20 mouse cellular contexts compared by ENCODE assay signal in the genomic region with DNA sequence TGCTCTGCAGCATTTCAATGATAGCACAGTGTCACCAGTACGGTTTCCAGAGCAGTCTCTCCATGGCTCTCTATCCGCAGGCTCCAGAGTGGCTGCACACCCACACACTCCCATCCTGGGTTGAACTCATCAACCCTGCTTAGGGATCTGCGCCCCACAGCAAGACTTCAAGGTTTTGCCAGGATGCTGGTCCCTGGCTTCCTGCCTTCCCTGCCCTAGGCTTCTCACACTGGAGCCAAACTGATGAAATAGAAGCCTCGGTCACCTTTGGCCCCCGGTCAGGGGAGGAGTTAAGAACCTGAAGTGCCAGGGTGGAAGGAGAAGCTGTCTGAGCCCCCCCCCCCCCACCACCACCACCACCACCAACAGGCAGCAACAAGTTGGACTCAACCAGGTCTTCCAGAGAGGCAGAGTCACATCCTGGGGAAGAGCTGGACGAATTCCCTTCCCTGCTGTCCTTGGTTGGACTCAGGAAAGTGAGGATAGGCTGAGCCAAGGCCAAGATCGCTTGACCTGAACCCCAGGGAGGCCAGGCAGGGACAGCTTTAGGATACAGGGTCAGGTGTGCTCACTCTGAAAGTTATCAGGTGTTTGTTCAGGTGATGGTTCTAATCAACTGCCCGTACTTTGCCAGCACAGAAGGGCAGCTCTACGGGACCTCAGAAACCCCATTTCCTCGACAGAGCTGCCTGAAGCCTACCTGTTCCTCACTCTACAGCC. TPM values are rescaled to one million over a fixed set of nuclear protein-coding genes. Genes with fewer than 3 reads are reported as not detected.
DNase-seq lines count a peak whose midpoint lies in the region; ATAC-seq and TF ChIP-seq lines count a peak whose summit lies in the region.
"Had no signal": no experiment of that assay in that cellular context is flagged by ENCODE, and none has a peak within 500 bp of the region (broad histone marks: within the 10 kb centered on the region; RNA-seq: fewer than 3 reads in every experiment).

No protein-coding gene starts in this region.

- H3K27me3 ChIP-seq in kidney, adult 2 months (replicated peaks; ENCODE audit: control insufficient read depth, insufficient read depth, low read length) = no peaks in the 10 kb centered on the region
- H3K27me3 ChIP-seq in kidney, embryonic 15.5 days = peaks cover 12% of the 10 kb centered on the region
- H3K27me3 ChIP-seq in liver, adult 2 months (ENCODE audit: control insufficient read depth, insufficient read depth, low read length) = no peaks in the 10 kb centered on the region
- H3K27me3 ChIP-seq in liver, embryonic 12.5 days (replicated peaks) = peaks cover 28% of the 10 kb centered on the region
- H3K27me3 ChIP-seq in stomach, embryonic 16.5 days (ENCODE audit: control insufficient read depth, insufficient read depth, low read length) = peaks cover 9% of the 10 kb centered on the region

- no peak overlapping the region for H3K9ac ChIP-seq in kidney, embryonic 15.5 days
- peak overlapping the region; percentile 63 for H3K9ac ChIP-seq in liver, adult 2 months (ENCODE audit: low read depth, low read length)
- H3K9ac ChIP-seq in liver, embryonic 12.5 days = no peak overlapping the region
- peak overlapping the region; percentile 38; the same call in 1 of the 2 replicates for H3K9ac ChIP-seq in stomach, embryonic 16.5 days (ENCODE audit: low read length)
- H3K9ac ChIP-seq: forebrain, embryonic 13.5 days; forebrain, postnatal 0 days; heart, embryonic 15.5 days had no signal

- 64% methylated on average over 10 of the region's 10 CpGs for WGBS in kidney, adult 2 months
- WGBS in kidney, embryonic 15.5 days = 80% methylated on average over 10 of the region's 10 CpGs
- WGBS in liver, adult 2 months = 15% methylated on average over 10 of the region's 10 CpGs
- WGBS in liver, embryonic 12.5 days (ENCODE audit: insufficient replicate concordance) = 57% methylated on average over 10 of the region's 10 CpGs
- WGBS in stomach, embryonic 16.5 days = 67% methylated on average over 10 of the region's 10 CpGs

- H3K36me3 ChIP-seq in kidney, adult 2 months (ENCODE audit: control insufficient read depth, insufficient read depth, low read length) = no peaks in the 10 kb centered on the region
- no peaks in the 10 kb centered on the region for H3K36me3 ChIP-seq in kidney, embryonic 15.5 days
- peaks cover 4% of the 10 kb centered on the region; the same call in 1 of the 2 replicates for H3K36me3 ChIP-seq in liver, adult 2 months (ENCODE audit: control insufficient read depth, insufficient read depth, low read length)
- H3K36me3 ChIP-seq in liver, embryonic 12.5 days = no peaks in the 10 kb centered on the region
- H3K36me3 ChIP-seq in stomach, embryonic 16.5 days (ENCODE audit: control insufficient read depth, insufficient read depth, low read length) = no peaks in the 10 kb centered on the region
- H3K36me3 ChIP-seq: embryonic facial prominence, embryonic 10.5 days; heart, embryonic 15.5 days; hindbrain, embryonic 10.5 days had no signal

- H3K4me3 ChIP-seq in kidney, adult 2 months (ENCODE audit: insufficient read depth, low read depth, low read length) = no peak overlapping the region
- H3K4me3 ChIP-seq in kidney, embryonic 15.5 days (replicated peaks) = no peak overlapping the region
- H3K4me3 ChIP-seq in liver, adult 2 months (ENCODE audit: insufficient read depth, low read depth, low read length) = peak overlapping the region; percentile 70
- H3K4me3 ChIP-seq in liver, embryonic 12.5 days = no peak overlapping the region
- no peak overlapping the region for H3K4me3 ChIP-seq in stomach, embryonic 16.5 days (replicated peaks; ENCODE audit: low read length)
- H3K4me3 ChIP-seq: embryonic facial prominence, embryonic 10.5 days; forebrain, embryonic 13.5 days; heart, adult 2 months; heart, embryonic 15.5 days; hindbrain, embryonic 10.5 days had no signal

- H3K9me3 ChIP-seq in kidney, embryonic 15.5 days (replicated peaks) = no peaks in the 10 kb centered on the region
- H3K9me3 ChIP-seq in liver, embryonic 12.5 days (replicated peaks) = no peaks in the 10 kb centered on the region
- 0 out of 2 replicates have a peak, but pooled peaks cover 3% of the 10 kb centered on the region for H3K9me3 ChIP-seq in stomach, embryonic 16.5 days (replicated peaks; ENCODE audit: control insufficient read depth, low read length)
- H3K9me3 ChIP-seq: forebrain, embryonic 13.5 days; heart, embryonic 15.5 days had no signal

- TF ChIP-seq CTCF in kidney, adult 2 months (conservative IDR thresholded peaks at IDR 0.05; ENCODE audit: insufficient read depth, insufficient read length, low read depth, low read length) = no peak
- no peak for TF ChIP-seq CTCF in liver, adult 2 months (IDR thresholded peaks at IDR 0.05; ENCODE audit: low read depth, low read length)

- H3K79me2 ChIP-seq in liver, adult 2 months (ENCODE audit: control insufficient read depth, insufficient read depth, low read length) = peaks cover 23% of the 10 kb centered on the region

- H3K4me1 ChIP-seq in kidney, adult 2 months (ENCODE audit: control insufficient read depth, insufficient read depth, low read length) = peaks cover 13% of the 10 kb centered on the region; the same call in 1 of the 2 replicates
- peaks cover 4% of the 10 kb centered on the region for H3K4me1 ChIP-seq in kidney, embryonic 15.5 days
- peaks cover 37% of the 10 kb centered on the region for H3K4me1 ChIP-seq in liver, adult 2 months (ENCODE audit: control insufficient read depth, insufficient read depth, low read length)
- peaks cover 2% of the 10 kb centered on the region; the same call in 1 of the 2 replicates for H3K4me1 ChIP-seq in liver, embryonic 12.5 days
- H3K4me1 ChIP-seq in stomach, embryonic 16.5 days (ENCODE audit: control insufficient read depth, insufficient read depth, low read length) = peaks cover 2% of the 10 kb centered on the region; the same call in 1 of the 2 replicates

- no peak overlapping the region for H3K27ac ChIP-seq in kidney, adult 2 months (ENCODE audit: insufficient read depth, low read depth, low read length)
- no peak overlapping the region for H3K27ac ChIP-seq in kidney, embryonic 15.5 days
- peak overlapping the region; percentile 96 for H3K27ac ChIP-seq in liver, adult 2 months (replicated peaks; ENCODE audit: insufficient read depth, low read depth, low read length)
- H3K27ac ChIP-seq in liver, embryonic 12.5 days = no peak overlapping the region
- H3K27ac ChIP-seq in stomach, embryonic 16.5 days (ENCODE audit: low read length) = no peak overlapping the region
- H3K27ac ChIP-seq: embryonic facial prominence, embryonic 10.5 days; forebrain, embryonic 13.5 days; heart, adult 2 months; heart, embryonic 15.5 days; hindbrain, embryonic 10.5 days had no signal

- no peak for TF ChIP-seq POLR2A in kidney, adult 2 months (IDR thresholded peaks at IDR 0.05; ENCODE audit: low read depth, low read length)
- TF ChIP-seq POLR2A in liver, adult 2 months (IDR thresholded peaks at IDR 0.05; ENCODE audit: extremely low read depth, insufficient read depth, low read length) = no peak

- no peak overlapping the region for H3K4me2 ChIP-seq in kidney, embryonic 15.5 days
- H3K4me2 ChIP-seq in liver, embryonic 12.5 days = no peak overlapping the region
- H3K4me2 ChIP-seq in stomach, embryonic 16.5 days (ENCODE audit: low read depth, low read length) = no peak overlapping the region
- H3K4me2 ChIP-seq: forebrain, embryonic 13.5 days; heart, embryonic 11.5 days; heart, embryonic 15.5 days had no signal

- DNase-seq in kidney, adult 2 months = peak; percentile 61
- peak; percentile 92 for DNase-seq in liver, adult 2 months (ENCODE audit: extremely low read depth, low read depth, low spot score)
- DNase-seq in Muller cell, postnatal 12 days (ENCODE audit: inconsistent ontology term) = peak; percentile 15
- DNase-seq: adrenal gland, adult 2 months; adrenal gland, postnatal 25 days; cerebellum, adult 2 months; forebrain, postnatal 0 days; gastrocnemius, postnatal 14 days; heart, adult 2 months; heart, postnatal 14 days had no signal

- ATAC-seq in kidney, embryonic 15.5 days (replicated peaks; ENCODE audit: low FRiP score) = no peak
- ATAC-seq in liver, embryonic 12.5 days = no peak
- 0 out of 2 replicates have a peak, but pooled peaks have one; percentile 24 for ATAC-seq in stomach, embryonic 16.5 days (ENCODE audit: insufficient read depth, low FRiP score)
- ATAC-seq: forebrain, embryonic 13.5 days; forebrain, postnatal 0 days had no signal

RNA-seq across cellular contexts. Expression of gene Cbs, which starts 5.8 kb away (rescaled TPM):
- 140 and 154 TPM in 2 replicates for polyA plus RNA-seq in kidney, adult 2 months (2012; rRNA removed)
- polyA plus RNA-seq in kidney, embryonic 15.5 days (2015; fragmentation: Nextera tagmentation; extraction: Ambion mirVana) = 3.1 and 3.2 TPM in 2 replicates
- total RNA-seq in liver, adult 2 months (2014; rRNA removed) = 236 and 490 TPM in 2 replicates
- 782 and 968 TPM in 2 replicates for polyA plus RNA-seq in liver, adult 2 months (2012; rRNA removed)
- polyA plus RNA-seq in liver, embryonic 12.5 days (2016; fragmentation: Nextera tagmentation; extraction: Ambion mirVana) = 6.3 TPM in 2 replicates
- 25.0 and 25.6 TPM in 2 replicates for polyA plus RNA-seq in stomach, embryonic 16.5 days (2015; fragmentation: Nextera tagmentation; extraction: Ambion mirVana)

RNA-seq across cellular contexts. Expression of gene U2af1, which starts 27.5 kb away (rescaled TPM):
- 45.0 and 61.3 TPM in 2 replicates for polyA plus RNA-seq in kidney, adult 2 months (2012; rRNA removed)
- polyA plus RNA-seq in kidney, embryonic 15.5 days (2015; fragmentation: Nextera tagmentation; extraction: Ambion mirVana) = 335 and 336 TPM in 2 replicates
- total RNA-seq in liver, adult 2 months (2014; rRNA removed) = 53.5 and 57.1 TPM in 2 replicates
- polyA plus RNA-seq in liver, adult 2 months (2012; rRNA removed) = 40.4 and 42.7 TPM in 2 replicates
- 258 and 270 TPM in 2 replicates for polyA plus RNA-seq in liver, embryonic 12.5 days (2016; fragmentation: Nextera tagmentation; extraction: Ambion mirVana)
- polyA plus RNA-seq in stomach, embryonic 16.5 days (2015; fragmentation: Nextera tagmentation; extraction: Ambion mirVana) = 236 and 261 TPM in 2 replicates

RNA-seq across cellular contexts. Expression of gene Cryaa, which starts 46.4 kb away (rescaled TPM):
- polyA plus RNA-seq in kidney, adult 2 months (2012; rRNA removed) = 0.86 and 0.99 TPM in 2 replicates
- 0.38 TPM in 1 of 2 replicates, not detected in the other for polyA plus RNA-seq in kidney, embryonic 15.5 days (2015; fragmentation: Nextera tagmentation; extraction: Ambion mirVana)
- not detected in 2 replicates for total RNA-seq in liver, adult 2 months (2014; rRNA removed)
- not detected in 2 replicates for polyA plus RNA-seq in liver, adult 2 months (2012; rRNA removed)
- 0.16 TPM in 1 of 2 replicates, not detected in the other for polyA plus RNA-seq in liver, embryonic 12.5 days (2016; fragmentation: Nextera tagmentation; extraction: Ambion mirVana)
- 0.13 and 0.62 TPM in 2 replicates for polyA plus RNA-seq in stomach, embryonic 16.5 days (2015; fragmentation: Nextera tagmentation; extraction: Ambion mirVana)
- total RNA-seq: adrenal gland, adult 2 months; adrenal gland, postnatal 25 days; forebrain, postnatal 0 days; gastrocnemius, adult 18-20 months; gastrocnemius, postnatal 14 days; heart, adult 2 months; heart, postnatal 14 days had no signal
- polyA plus RNA-seq: adrenal gland, adult 2 months; forebrain, embryonic 13.5 days; forebrain, postnatal 0 days; gonadal fat pad, adult 2 months; heart, embryonic 11.5 days; heart, embryonic 15.5 days; hindbrain, embryonic 10.5 days had no signal

Comparison
In these comparisons a context has a peak if more than half of its experiments do, and no peak if none do; other contexts are left out.
1. H3K9ac ChIP-seq: peak in liver, adult 2 months (single experiment) and stomach, embryonic 16.5 days (single experiment); none in kidney, embryonic 15.5 days (single experiment) and liver, embryonic 12.5 days (single experiment).
2. DNase-seq: peak in every context shown above with its lines; median percentile 92 in liver, adult 2 months; 61 in kidney, adult 2 months; 15 in Muller cell, postnatal 12 days.